Mouse (Mus musculus) liver, embryonic 11.5 days (tissue): ENCODE results near the gene Inpp4b. TPM values are rescaled to one million over a fixed set of nuclear protein-coding genes. Genes with fewer than 3 reads are reported as not detected.

Source experiments
- ATAC-seq: fragments of 200-750 bp; cut with Nextera tagmentation; replicated peaks from 2 replicates; pipeline ENCODE4 v1.8.0; 2017; ENCODE audit warnings: moderate number of reproducible peaks, mild to moderate bottlenecking, moderate TSS enrichment, moderate library complexity; ENCODE audit not compliant: low FRiP score
- DNase-seq: peaks from one replicate; pipeline ENCODE4 v3.0.0-alpha.2; 2017; ENCODE audit warnings: low spot score
- H3K27ac ChIP-seq: fragments of 300-500 bp; sonication (generic); 2 replicates; pipeline ENCODE4 v1.5.1; 2014; ENCODE audit warnings: mild to moderate bottlenecking, low read depth, low read length, control low read depth
- H3K27me3 ChIP-seq: fragments of 300-500 bp; sonication (generic); replicated peaks from 2 replicates; pipeline ENCODE4 v1.6.1; 2014; ENCODE audit warnings: low read length, mixed read lengths; ENCODE audit not compliant: control insufficient read depth, insufficient read depth
- H3K36me3 ChIP-seq: fragments of 300-500 bp; sonication (generic); 2 replicates; pipeline ENCODE4 v1.6.1; 2014; ENCODE audit warnings: mild to moderate bottlenecking, low read length, moderate library complexity, mixed read lengths; ENCODE audit not compliant: control insufficient read depth, insufficient read depth
- H3K4me1 ChIP-seq: fragments of 300-500 bp; sonication (generic); replicated peaks from 2 replicates; pipeline ENCODE4 v1.6.1; 2014; ENCODE audit warnings: low read length, mixed read lengths; ENCODE audit not compliant: control insufficient read depth, insufficient read depth
- H3K4me2 ChIP-seq: fragments of 300-500 bp; sonication (generic); 2 replicates; pipeline ENCODE4 v1.6.1; 2014; ENCODE audit warnings: mild to moderate bottlenecking, control low read depth, moderate library complexity
- H3K4me3 ChIP-seq: fragments of 300-500 bp; sonication (generic); 2 replicates; pipeline ENCODE4 v1.5.1; 2014; ENCODE audit warnings: low read depth, low read length, control low read depth
- H3K9ac ChIP-seq: fragments of 300-500 bp; sonication (generic); 2 replicates; pipeline ENCODE4 v1.6.1; 2014; ENCODE audit warnings: low read depth, low read length, control low read depth
- H3K9me3 ChIP-seq: fragments of 300-500 bp; sonication (generic); 2 replicates; pipeline ENCODE4 v1.6.1; 2016; ENCODE audit warnings: low read length, inconsistent platforms, mixed read lengths; ENCODE audit not compliant: control insufficient read depth
- WGBS: fragments of 180-500 bp; shearing (Covaris S2); extraction: QIAGEN DNeasy Blood & Tissue Kit; methylation state at CpG from one replicate; pipeline ENCODE4 v1.1.7; 2014; 5-methylcytosine and 5-hydroxymethylcytosine counted together
- polyA plus RNA-seq: library from polyadenylated mRNA; unstranded; fragments of >200 nt; fragmentation: Nextera tagmentation; extraction: Ambion mirVana; gene quantifications from 2 replicates; pipeline ENCODE4 v1.2.1, GENCODE M21; 2014

Inpp4b gene
- polyA plus RNA-seq, 1 experiment from 2014 or later: 3.9 TPM

GRCm38 (mm10) chr8:82104560-82104959 is 762.2 kb downstream of the Inpp4b start:
- no peaks in the 10 kb centered on the region for H3K9me3 ChIP-seq
- no peak overlapping the region for H3K4me3 ChIP-seq
- H3K36me3 ChIP-seq: no peaks in the 10 kb centered on the region
- H3K27me3 ChIP-seq: no peaks in the 10 kb centered on the region
- no peak overlapping the region for H3K27ac ChIP-seq
- DNase-seq: no peak
- no peak overlapping the region for H3K4me2 ChIP-seq
- no peak overlapping the region for H3K9ac ChIP-seq
- no peak for ATAC-seq
- no peaks in the 10 kb centered on the region for H3K4me1 ChIP-seq

GRCm38 (mm10) chr8:82106131-82106530 is 763.8 kb downstream of the Inpp4b start:
- no peaks in the 10 kb centered on the region for H3K4me1 ChIP-seq
- DNase-seq (no peak), ATAC-seq (no peak)
- H3K27me3 ChIP-seq: no peaks in the 10 kb centered on the region
- no peak overlapping the region for H3K27ac ChIP-seq
- no peaks in the 10 kb centered on the region for H3K36me3 ChIP-seq
- WGBS: 74% methylated on average over 3 of the region's 3 CpGs
- H3K4me2 ChIP-seq: no peak overlapping the region
- H3K4me3 ChIP-seq: no peak overlapping the region
- H3K9me3 ChIP-seq: no peaks in the 10 kb centered on the region
- H3K9ac ChIP-seq: no peak overlapping the region

- ATAC-seq: no peak
- no peak overlapping the region for H3K9ac ChIP-seq
- H3K36me3 ChIP-seq: no peaks in the 10 kb centered on the region
- H3K27me3 ChIP-seq: no peaks in the 10 kb centered on the region
- H3K4me3 ChIP-seq: no peak overlapping the region
- H3K4me1 ChIP-seq: no peaks in the 10 kb centered on the region
- no peak for DNase-seq
- no peak overlapping the region for H3K4me2 ChIP-seq
- H3K27ac ChIP-seq: no peak overlapping the region
- H3K9me3 ChIP-seq: no peaks in the 10 kb centered on the region; the same call in 1 of the 2 replicates
These were observed 807.9 kb downstream of the Inpp4b start for GRCm38 (mm10) chr8:82150272-82150671.

GRCm38 (mm10) chr8:82157928-82158327 is 815.6 kb downstream of the Inpp4b start:
- Histone ChIP-seq H3K9me3 (no peaks in the 10 kb centered on the region; the same call in 1 of the 2 replicates), H3K4me3 (no peak overlapping the region), H3K27ac (no peak overlapping the region), H3K4me1 (no peaks in the 10 kb centered on the region), H3K36me3 (no peaks in the 10 kb centered on the region), H3K9ac (no peak overlapping the region), H3K27me3 (no peaks in the 10 kb centered on the region), H3K4me2 (no peak overlapping the region)
- DNase-seq (no peak), ATAC-seq (peak; percentile 54; the same call in 1 of the 2 replicates)
- 26% methylated on average over 1 of the region's 1 CpGs for WGBS
